Mouse (Mus musculus) embryonic facial prominence, embryonic 15.5 days (tissue): ENCODE data around the gene Lcp1. TPM values are rescaled to one million over a fixed set of nuclear protein-coding genes. Genes with fewer than 3 reads are reported as not detected.

ENCODE experiments used
- ATAC-seq: fragments of 200-750 bp; cut with Nextera tagmentation; 2 replicates; pipeline ENCODE4 v1.8.0; 2017; ENCODE audit warnings: low read depth, moderate TSS enrichment; ENCODE audit not compliant: insufficient number of reproducible peaks, low FRiP score, low TSS enrichment
- H3K27ac ChIP-seq: fragments of 300-500 bp; sonication (generic); replicated peaks from 2 replicates; pipeline ENCODE4 v1.5.1; 2015; ENCODE audit warnings: mild to moderate bottlenecking, inconsistent platforms
- H3K27me3 ChIP-seq: fragments of 300-500 bp; sonication (generic); 2 replicates; pipeline ENCODE4 v1.6.1; 2015; ENCODE audit warnings: inconsistent platforms
- H3K36me3 ChIP-seq: fragments of 300-500 bp; sonication (generic); 2 replicates; pipeline ENCODE4 v1.6.1; 2015; ENCODE audit warnings: mild to moderate bottlenecking, inconsistent platforms
- H3K4me1 ChIP-seq: fragments of 300-500 bp; sonication (generic); 2 replicates; pipeline ENCODE4 v1.6.1; 2015; ENCODE audit warnings: inconsistent platforms
- H3K4me2 ChIP-seq: fragments of 300-500 bp; sonication (generic); replicated peaks from 2 replicates; pipeline ENCODE4 v1.6.1; 2015; ENCODE audit warnings: mild to moderate bottlenecking, inconsistent platforms
- H3K4me3 ChIP-seq: fragments of 300-500 bp; sonication (generic); replicated peaks from 2 replicates; pipeline ENCODE4 v1.5.1; 2015; ENCODE audit warnings: mild to moderate bottlenecking, inconsistent platforms
- H3K9ac ChIP-seq: fragments of 300-500 bp; sonication (generic); 2 replicates; pipeline ENCODE4 v1.6.1; 2015; ENCODE audit warnings: inconsistent platforms
- H3K9me3 ChIP-seq: fragments of 300-500 bp; sonication (generic); replicated peaks from 2 replicates; pipeline ENCODE4 v1.6.1; 2016; ENCODE audit warnings: inconsistent platforms
- WGBS: fragments of 180-500 bp; shearing (Covaris S2); methylation state at CpG from one replicate; pipeline ENCODE4 v1.1.7; 2015; 5-methylcytosine and 5-hydroxymethylcytosine counted together
- polyA plus RNA-seq: library from polyadenylated mRNA; unstranded; fragments of >200 nt; fragmentation: Nextera tagmentation; extraction: Ambion mirVana; gene quantifications from 2 replicates; pipeline ENCODE4 v1.2.1, GENCODE M21; 2015

Gene Lcp1
- polyA plus RNA-seq, 1 experiment from 2014 or later = 37.4 TPM

- H3K4me2 ChIP-seq = no peak overlapping the region
- H3K9ac ChIP-seq = no peak overlapping the region
- no peak for ATAC-seq
- no peak overlapping the region for H3K4me3 ChIP-seq
- no peaks in the 10 kb centered on the region for H3K9me3 ChIP-seq
- H3K27me3 ChIP-seq = no peaks in the 10 kb centered on the region
- H3K36me3 ChIP-seq = no peaks in the 10 kb centered on the region
- H3K4me1 ChIP-seq = no peaks in the 10 kb centered on the region
- WGBS = 82% methylated on average over 2 of the region's 2 CpGs
- H3K27ac ChIP-seq = no peak overlapping the region
Observed at GRCm38 (mm10) chr14:75218843-75219242, 87.9 kb downstream of the Lcp1 start.

- Histone ChIP-seq H3K4me3 (no peak overlapping the region), H3K4me1 (no peaks in the 10 kb centered on the region), H3K27ac (no peak overlapping the region), H3K9me3 (no peaks in the 10 kb centered on the region), H3K4me2 (no peak overlapping the region), H3K36me3 (no peaks in the 10 kb centered on the region), H3K9ac (no peak overlapping the region), H3K27me3 (no peaks in the 10 kb centered on the region)
- ATAC-seq = no peak
- WGBS = 79% methylated on average over 5 of the region's 5 CpGs
Observed at GRCm38 (mm10) chr14:75219250-75219913, 88.5 kb downstream of the Lcp1 start.

GRCm38 (mm10) chr14:75222386-75222785, 91.5 kb downstream of the Lcp1 start:
- Histone ChIP-seq H3K4me1 (no peaks in the 10 kb centered on the region), H3K4me3 (no peak overlapping the region), H3K27ac (no peak overlapping the region), H3K9me3 (no peaks in the 10 kb centered on the region), H3K4me2 (no peak overlapping the region), H3K27me3 (no peaks in the 10 kb centered on the region), H3K36me3 (no peaks in the 10 kb centered on the region), H3K9ac (no peak overlapping the region)
- 79% methylated on average over 6 of the region's 6 CpGs for WGBS
- no peak for ATAC-seq

- no peak overlapping the region for H3K4me3 ChIP-seq
- 64% methylated on average over 6 of the region's 6 CpGs for WGBS
- ATAC-seq = no peak
- no peak overlapping the region for H3K9ac ChIP-seq
- no peaks in the 10 kb centered on the region for H3K36me3 ChIP-seq
- H3K9me3 ChIP-seq = no peaks in the 10 kb centered on the region
- no peak overlapping the region for H3K4me2 ChIP-seq
- no peak overlapping the region for H3K27ac ChIP-seq
- no peaks in the 10 kb centered on the region for H3K4me1 ChIP-seq
- no peaks in the 10 kb centered on the region for H3K27me3 ChIP-seq
Observed at GRCm38 (mm10) chr14:75227453-75228084, 96.7 kb downstream of the Lcp1 start.

- Histone ChIP-seq H3K4me1 (no peaks in the 10 kb centered on the region), H3K27me3 (no peaks in the 10 kb centered on the region), H3K36me3 (no peaks in the 10 kb centered on the region), H3K9ac (no peak overlapping the region), H3K4me3 (no peak overlapping the region), H3K4me2 (no peak overlapping the region), H3K27ac (no peak overlapping the region), H3K9me3 (no peaks in the 10 kb centered on the region)
- no peak for ATAC-seq
- WGBS = 66% methylated on average over 2 of the region's 2 CpGs
Observed at GRCm38 (mm10) chr14:75229834-75230233, 98.9 kb downstream of the Lcp1 start.

GRCm38 (mm10) chr14:75233070-75233469, 102.2 kb downstream of the Lcp1 start:
- Histone ChIP-seq H3K4me3 (no peak overlapping the region), H3K9me3 (no peaks in the 10 kb centered on the region), H3K27me3 (no peaks in the 10 kb centered on the region), H3K9ac (no peak overlapping the region), H3K4me2 (no peak overlapping the region), H3K4me1 (no peaks in the 10 kb centered on the region), H3K36me3 (no peaks in the 10 kb centered on the region), H3K27ac (no peak overlapping the region)
- ATAC-seq = no peak
- 81% methylated on average over 5 of the region's 5 CpGs for WGBS

- no peak overlapping the region for H3K4me3 ChIP-seq
- no peaks in the 10 kb centered on the region for H3K4me1 ChIP-seq
- H3K36me3 ChIP-seq = no peaks in the 10 kb centered on the region
- no peaks in the 10 kb centered on the region for H3K27me3 ChIP-seq
- H3K4me2 ChIP-seq = no peak overlapping the region
- ATAC-seq = no peak
- H3K9ac ChIP-seq = no peak overlapping the region
- no peak overlapping the region for H3K27ac ChIP-seq
- 88% methylated on average over 8 of the region's 8 CpGs for WGBS
- no peaks in the 10 kb centered on the region for H3K9me3 ChIP-seq
Observed at GRCm38 (mm10) chr14:75235552-75235951, 104.7 kb downstream of the Lcp1 start.

GRCm38 (mm10) chr14:75235955-75236635, 105.2 kb downstream of the Lcp1 start:
- Histone ChIP-seq H3K36me3 (no peaks in the 10 kb centered on the region), H3K4me3 (no peak overlapping the region), H3K27ac (no peak overlapping the region), H3K4me2 (no peak overlapping the region), H3K9me3 (no peaks in the 10 kb centered on the region), H3K4me1 (no peaks in the 10 kb centered on the region), H3K9ac (no peak overlapping the region), H3K27me3 (no peaks in the 10 kb centered on the region)
- no peak for ATAC-seq
- whole genome bisulfite sequencing = 54% methylated on average over 9 of the region's 9 CpGs

- no peak overlapping the region for H3K9ac ChIP-seq
- no peak for ATAC-seq
- no peak overlapping the region for H3K4me3 ChIP-seq
- H3K36me3 ChIP-seq = no peaks in the 10 kb centered on the region
- no peak overlapping the region for H3K27ac ChIP-seq
- no peaks in the 10 kb centered on the region for H3K4me1 ChIP-seq
- 80% methylated on average over 4 of the region's 4 CpGs for WGBS
- no peak overlapping the region for H3K4me2 ChIP-seq
- H3K9me3 ChIP-seq = no peaks in the 10 kb centered on the region
- H3K27me3 ChIP-seq = no peaks in the 10 kb centered on the region
Observed at GRCm38 (mm10) chr14:75236636-75237003, 105.7 kb downstream of the Lcp1 start.

GRCm38 (mm10) chr14:75237096-75237495, 106.2 kb downstream of the Lcp1 start:
- WGBS = 82% methylated on average over 8 of the region's 8 CpGs
- H3K4me2 ChIP-seq = no peak overlapping the region
- H3K27me3 ChIP-seq = no peaks in the 10 kb centered on the region
- H3K4me3 ChIP-seq = no peak overlapping the region
- no peaks in the 10 kb centered on the region for H3K36me3 ChIP-seq
- H3K4me1 ChIP-seq = no peaks in the 10 kb centered on the region
- H3K27ac ChIP-seq = no peak overlapping the region
- H3K9ac ChIP-seq = no peak overlapping the region
- no peak for ATAC-seq
- H3K9me3 ChIP-seq = no peaks in the 10 kb centered on the region

- H3K9ac ChIP-seq = no peak overlapping the region
- no peak overlapping the region for H3K4me2 ChIP-seq
- no peak overlapping the region for H3K27ac ChIP-seq
- no peaks in the 10 kb centered on the region for H3K4me1 ChIP-seq
- no peaks in the 10 kb centered on the region for H3K27me3 ChIP-seq
- no peak overlapping the region for H3K4me3 ChIP-seq
- 72% methylated on average over 6 of the region's 6 CpGs for WGBS
- no peaks in the 10 kb centered on the region for H3K9me3 ChIP-seq
- no peaks in the 10 kb centered on the region for H3K36me3 ChIP-seq
- ATAC-seq = no peak
Observed at GRCm38 (mm10) chr14:75238054-75238692, 107.3 kb downstream of the Lcp1 start.
